Mouse (Mus musculus) liver, adult 2 months (tissue): ENCODE data around the gene Nr2f6.

ENCODE experiments used
- CTCF ChIP-seq: fragments of 200-500 bp; IDR thresholded peaks from 2 replicates; pipeline ENCODE4 v1.5.1; 2011; ENCODE audit warnings: low read depth, low read length, control low read depth
- POLR2A ChIP-seq: fragments of 200-500 bp; IDR thresholded peaks from 2 replicates; pipeline ENCODE4 v1.6.1; 2011; ENCODE audit warnings: low read length, control low read depth; ENCODE audit not compliant: insufficient read depth; ENCODE audit errors: extremely low read depth

- no peak for TF ChIP-seq CTCF
- no peak for TF ChIP-seq POLR2A
These were observed 22.3 kb upstream of the Nr2f6 start for GRCm38 (mm10) chr8:71404011-71404410.
